Comparison of ENCODE assay signal across 8 mouse cellular contexts in genomic region chr13:97234785-97235417, GRCm38 (mm10). TPM values are rescaled to one million over a fixed set of nuclear protein-coding genes. Genes with fewer than 3 reads are reported as not detected.
DNase-seq lines count a peak whose midpoint lies in the region; ATAC-seq lines count a peak whose summit lies in the region.

No protein-coding gene starts in this region.

- peaks cover 13% of the 10 kb centered on the region for H3K4me1 ChIP-seq in intestine, embryonic 16.5 days (ENCODE audit: control insufficient read depth, insufficient read depth, low read length)
- peaks cover 23% of the 10 kb centered on the region for H3K4me1 ChIP-seq in midbrain, embryonic 10.5 days

- peak overlapping the region; percentile 54 for H3K4me2 ChIP-seq in intestine, embryonic 16.5 days (ENCODE audit: low read depth, low read length)

- intact Hi-C loops in left cerebral cortex, postnatal 36 days (cut with DNase I): loop anchor here (1.0 to 10.0 kb wide), 3 partner anchors 704 to 1010 kb away; no protein-coding TSS in a partner anchor

- H3K36me3 ChIP-seq in intestine, embryonic 16.5 days (ENCODE audit: control insufficient read depth, insufficient read depth, low read length): no peaks in the 10 kb centered on the region; the same call in 1 of the 2 replicates
- H3K36me3 ChIP-seq in midbrain, embryonic 10.5 days: no peaks in the 10 kb centered on the region

- 17% methylated on average over 17 of the region's 17 CpGs for WGBS in intestine, embryonic 16.5 days
- 20% methylated on average over 17 of the region's 17 CpGs for WGBS in midbrain, embryonic 10.5 days

- ATAC-seq in granulocyte monocyte progenitor cell, adult 5-6 weeks (replicated peaks; ENCODE audit: poor library complexity, severe bottlenecking): peak; percentile 90
- ATAC-seq in intestine, embryonic 16.5 days: no peak

- peak overlapping the region; percentile 37 for H3K4me3 ChIP-seq in intestine, embryonic 16.5 days (ENCODE audit: low read length)
- H3K4me3 ChIP-seq in midbrain, embryonic 10.5 days: peak overlapping the region; percentile 48

- peak; percentile 77 to 85 for DNase-seq in adrenal gland, adult 18-20 months (ENCODE audit: low spot score in 2 of 2)
- DNase-seq in embryo, embryonic 11 days: peak; percentile 93
- DNase-seq in left cerebral cortex, postnatal 36 days (ENCODE audit: low spot score in 2 of 2): peak; percentile 80 to 82
- DNase-seq in midbrain, embryonic 10.5 days (ENCODE audit: low spot score): peak; percentile 87
- peak; percentile 79 for DNase-seq in right cerebral cortex, postnatal 25 days
- peak; percentile 79 for DNase-seq in urinary bladder, postnatal 25 days (ENCODE audit: low spot score)

- no peaks in the 10 kb centered on the region for H3K9me3 ChIP-seq in intestine, embryonic 16.5 days (ENCODE audit: control insufficient read depth, low read length)
- no peaks in the 10 kb centered on the region for H3K9me3 ChIP-seq in midbrain, embryonic 10.5 days (replicated peaks)

- H3K27me3 ChIP-seq in intestine, embryonic 16.5 days (replicated peaks; ENCODE audit: control insufficient read depth, insufficient read depth, low read length): no peaks in the 10 kb centered on the region
- H3K27me3 ChIP-seq in midbrain, embryonic 10.5 days (ENCODE audit: low read depth, poor library complexity, severe bottlenecking): peaks cover 22% of the 10 kb centered on the region

- H3K9ac ChIP-seq in intestine, embryonic 16.5 days (ENCODE audit: low read depth, low read length): peak overlapping the region; percentile 59; the same call in 1 of the 2 replicates

- H3K27ac ChIP-seq in intestine, embryonic 16.5 days (ENCODE audit: low read length): no peak overlapping the region
- H3K27ac ChIP-seq in midbrain, embryonic 10.5 days (replicated peaks): peak overlapping the region; percentile 74

RNA-seq across cellular contexts. Expression of gene Enc1, which starts 6.0 kb away (rescaled TPM):
- total RNA-seq in adrenal gland, adult 18-20 months (2021): 10 to 100 TPM in 1 of 2 experiments, 1 to 10 TPM in 1; 6.2 to 10.6 TPM
- total RNA-seq in granulocyte monocyte progenitor cell, adult 5-6 weeks (2014; fragmentation: Nextera tagmentation): 1.3 and 3.8 TPM in 2 replicates
- 2.4 and 2.5 TPM in 2 replicates for total RNA-seq in granulocyte monocyte progenitor cell, adult 5-6 weeks (2017)
- 5.8 and 6.1 TPM in 2 replicates for polyA plus RNA-seq in intestine, embryonic 16.5 days (2015; fragmentation: Nextera tagmentation; extraction: Ambion mirVana)
- 100 to 1,000 TPM; 570 to 627 TPM for total RNA-seq in left cerebral cortex, postnatal 36 days (2021)
- polyA plus RNA-seq in midbrain, embryonic 10.5 days (2016; fragmentation: Nextera tagmentation; extraction: Ambion mirVana): 7.5 and 11.2 TPM in 2 replicates

RNA-seq across cellular contexts. Expression of gene Hexb, which starts 36.7 kb away (rescaled TPM):
- 10 to 100 TPM; 40.3 to 48.1 TPM for total RNA-seq in adrenal gland, adult 18-20 months (2021)
- 27.7 and 33.3 TPM in 2 replicates for total RNA-seq in granulocyte monocyte progenitor cell, adult 5-6 weeks (2014; fragmentation: Nextera tagmentation)
- total RNA-seq in granulocyte monocyte progenitor cell, adult 5-6 weeks (2017): 31.8 and 32.1 TPM in 2 replicates
- 142 and 184 TPM in 2 replicates for polyA plus RNA-seq in intestine, embryonic 16.5 days (2015; fragmentation: Nextera tagmentation; extraction: Ambion mirVana)
- total RNA-seq in left cerebral cortex, postnatal 36 days (2021): 100 to 1,000 TPM; 111 to 119 TPM
- polyA plus RNA-seq in midbrain, embryonic 10.5 days (2016; fragmentation: Nextera tagmentation; extraction: Ambion mirVana): 18.5 and 19.8 TPM in 2 replicates

Comparison
In these comparisons a context has a peak if more than half of its experiments do, and no peak if none do; other contexts are left out.
1. RNA of gene Enc1, which starts 6.0 kb away (total RNA-seq): 570 to 627 TPM in left cerebral cortex, postnatal 36 days; 6.2 to 10.6 TPM in adrenal gland, adult 18-20 months and 1.3 to 3.8 TPM in granulocyte monocyte progenitor cell, adult 5-6 weeks; every median in the first group is over 10 times any median in the second.
2. Peak in every context shown above with its lines, with median percentiles within 50 percentile points of each other: DNase-seq.